Mouse (Mus musculus) bone marrow macrophage, adult 2 months (primary cell): ENCODE data around the gene Dpp9. TPM values are rescaled to one million over a fixed set of nuclear protein-coding genes. Genes with fewer than 3 reads are reported as not detected.
A peak's percentile ranks its signal among the peaks of the same experiment; 100 is the strongest.

Source experiments
- H3K27ac ChIP-seq: 2 replicates; pipeline ENCODE4 v1.5.1; 2012; ENCODE audit warnings: low read depth, low read length; ENCODE audit not compliant: insufficient read depth
- H3K4me1 ChIP-seq: 2 replicates; pipeline ENCODE4 v1.6.1; 2012; ENCODE audit warnings: low read length; ENCODE audit not compliant: control insufficient read depth, insufficient read depth
- H3K4me3 ChIP-seq: 2 replicates; pipeline ENCODE4 v1.5.1; 2012; ENCODE audit warnings: mild to moderate bottlenecking, low read length, moderate library complexity; ENCODE audit not compliant: insufficient read depth
- CTCF ChIP-seq: IDR thresholded peaks from 2 replicates; pipeline ENCODE4 v1.5.1; 2012; ENCODE audit warnings: low read depth, mild to moderate bottlenecking, low read length, moderate library complexity
- POLR2A ChIP-seq: IDR thresholded peaks from 2 replicates; pipeline ENCODE4 v1.6.1; 2012; ENCODE audit warnings: mild to moderate bottlenecking, low read depth, low read length, borderline replicate concordance
- polyA plus RNA-seq: library from polyadenylated mRNA; stranded (reverse); fragments of >200 nt; gene quantifications from 2 replicates; pipeline ENCODE4 v1.2.4, GENCODE M21; 2012; ENCODE audit not compliant: missing spikeins, insufficient read depth, insufficient read length

Dpp9 gene
- polyA plus RNA-seq, 1 experiment: 25.0 TPM

- Histone ChIP-seq H3K4me1 (peaks cover 11% of the 10 kb centered on the region), H3K27ac (no peak overlapping the region), H3K4me3 (no peak overlapping the region)
- TF ChIP-seq POLR2A (no peak), CTCF (no peak)
These were observed 10.7 kb downstream of the Dpp9 start for GRCm38 (mm10) chr17:56207963-56208530.

DNA sequence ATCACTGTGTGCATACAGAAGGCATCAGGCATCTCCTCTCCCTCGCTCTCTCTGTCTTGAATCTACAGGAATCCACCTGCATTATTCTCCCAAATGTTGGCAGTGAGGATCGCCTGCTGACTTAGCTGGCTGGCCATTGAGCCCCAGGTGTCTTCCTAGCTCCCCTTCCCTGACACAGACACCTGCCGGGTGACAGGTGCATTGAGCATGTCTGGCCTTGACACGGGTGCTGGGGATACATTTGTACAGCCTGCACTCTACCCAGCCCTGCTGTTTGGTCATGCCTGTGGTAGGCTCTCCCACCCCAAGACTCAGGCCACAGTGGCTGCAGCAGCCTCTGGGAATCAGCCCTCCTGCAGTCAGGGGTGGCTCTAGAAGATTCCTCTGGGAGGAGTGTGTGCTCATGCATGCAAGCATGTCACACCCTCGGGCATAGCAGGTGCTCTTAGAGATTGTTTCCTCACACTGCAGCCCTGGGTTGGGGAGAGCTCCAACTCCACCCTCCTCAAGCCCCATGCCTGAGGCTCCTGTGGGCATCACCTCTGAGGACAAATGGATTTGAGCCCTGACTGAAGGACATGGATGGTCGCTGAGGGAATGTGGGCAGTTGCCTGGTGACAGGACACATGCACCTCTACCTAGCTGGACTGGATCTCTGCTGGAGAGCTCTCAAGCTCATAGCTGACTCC, 11.6 kb downstream of the Dpp9 start:
- TF ChIP-seq CTCF (no peak), POLR2A (no peak)
- no peak overlapping the region for H3K4me3 ChIP-seq
- peaks cover 11% of the 10 kb centered on the region for H3K4me1 ChIP-seq
- no peak overlapping the region for H3K27ac ChIP-seq

- no peak for TF ChIP-seq POLR2A
- no peak for TF ChIP-seq CTCF
- H3K4me3 ChIP-seq: no peak overlapping the region
- H3K27ac ChIP-seq: no peak overlapping the region
- peaks cover 11% of the 10 kb centered on the region for H3K4me1 ChIP-seq
These were observed 12.3 kb downstream of the Dpp9 start for GRCm38 (mm10) chr17:56206276-56206884.

GRCm38 (mm10) chr17:56203729-56204128, 15.0 kb downstream of the Dpp9 start:
- H3K4me3 ChIP-seq: no peak overlapping the region

GRCm38 (mm10) chr17:56202476-56202875, 16.2 kb downstream of the Dpp9 start:
- no peak overlapping the region for H3K4me3 ChIP-seq
- TF ChIP-seq POLR2A: no peak
- TF ChIP-seq CTCF: no peak
- H3K27ac ChIP-seq: no peak overlapping the region
- H3K4me1 ChIP-seq: no peaks in the 10 kb centered on the region

More at GRCm38 (mm10) chr17:56203729-56204128, 15.0 kb downstream of the Dpp9 start:
- TF ChIP-seq POLR2A: no peak
- no peak for TF ChIP-seq CTCF
- Histone ChIP-seq H3K4me1 (no peaks in the 10 kb centered on the region), H3K27ac (no peak overlapping the region)

GRCm38 (mm10) chr17:56201642-56202041, 17.1 kb downstream of the Dpp9 start:
- no peak overlapping the region for H3K27ac ChIP-seq
- TF ChIP-seq POLR2A: no peak
- no peak; the same call in 1 of the 2 replicates for TF ChIP-seq CTCF
- no peaks in the 10 kb centered on the region for H3K4me1 ChIP-seq
- no peak overlapping the region for H3K4me3 ChIP-seq

DNA sequence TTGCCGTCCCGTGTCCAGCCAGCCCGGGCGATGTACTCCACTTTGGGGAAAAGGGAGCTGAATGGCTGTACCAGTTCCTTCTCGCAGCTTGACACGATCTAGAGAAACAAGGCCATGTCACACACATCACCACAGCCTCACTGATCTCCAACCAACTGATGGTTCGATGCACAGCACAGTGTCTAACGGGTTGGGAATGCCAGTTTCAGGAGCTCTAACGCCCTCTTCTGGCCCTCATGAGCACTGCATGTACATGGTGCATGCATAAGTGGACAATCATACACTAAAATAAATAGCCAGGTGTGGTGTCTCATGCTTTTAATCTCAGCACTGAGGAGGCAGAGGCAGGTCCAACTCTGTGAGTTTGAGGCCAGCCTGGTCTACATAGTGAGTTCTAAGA, 18.1 kb downstream of the Dpp9 start:
- no peak overlapping the region for H3K27ac ChIP-seq
- no peaks in the 10 kb centered on the region for H3K4me1 ChIP-seq
- no peak for TF ChIP-seq POLR2A
- TF ChIP-seq CTCF: no peak; the same call in 1 of the 2 replicates
- H3K4me3 ChIP-seq: no peak overlapping the region

GRCm38 (mm10) chr17:56196860-56197259, 21.8 kb downstream of the Dpp9 start:
- H3K27ac ChIP-seq: no peak overlapping the region
- H3K4me3 ChIP-seq: no peak overlapping the region
- TF ChIP-seq CTCF (peak; percentile 53), POLR2A (no peak)
- H3K4me1 ChIP-seq: no peaks in the 10 kb centered on the region

GRCm38 (mm10) chr17:56194765-56195164, 23.9 kb downstream of the Dpp9 start:
- no peaks in the 10 kb centered on the region for H3K4me1 ChIP-seq
- no peak overlapping the region for H3K27ac ChIP-seq
- no peak overlapping the region for H3K4me3 ChIP-seq
- TF ChIP-seq POLR2A: no peak
- TF ChIP-seq CTCF: no peak

- Histone ChIP-seq H3K27ac (no peak overlapping the region), H3K4me3 (no peak overlapping the region), H3K4me1 (no peaks in the 10 kb centered on the region)
- no peak for TF ChIP-seq POLR2A
- no peak for TF ChIP-seq CTCF
These were observed 24.3 kb downstream of the Dpp9 start for GRCm38 (mm10) chr17:56194357-56194756.

GRCm38 (mm10) chr17:56191266-56191665, 27.4 kb downstream of the Dpp9 start:
- Histone ChIP-seq H3K27ac (no peak overlapping the region), H3K4me1 (no peaks in the 10 kb centered on the region), H3K4me3 (no peak overlapping the region)
- TF ChIP-seq POLR2A: no peak
- no peak for TF ChIP-seq CTCF
